Mouse (Mus musculus) limb, embryonic 12.5 days (tissue): ENCODE measurements around the gene Fgfr2. TPM values are rescaled to one million over a fixed set of nuclear protein-coding genes. Genes with fewer than 3 reads are reported as not detected.
"Not testable (repeated sequence)": the region's sequence is repeated elsewhere in the genome, so short reads cannot be mapped to it uniquely, and the experiment has no call there.

Experiments
- ATAC-seq: fragments of 200-750 bp; cut with Nextera tagmentation; 2 replicates; pipeline ENCODE4 v1.8.0; 2017; ENCODE audit warnings: low read depth, moderate TSS enrichment; ENCODE audit not compliant: insufficient number of reproducible peaks, insufficient read depth, low FRiP score, low TSS enrichment
- H3K27ac ChIP-seq: fragments of 300-500 bp; sonication (generic); 2 replicates; pipeline ENCODE4 v1.5.1; 2016; ENCODE audit warnings: mild to moderate bottlenecking, moderate library complexity
- H3K27me3 ChIP-seq: fragments of 300-500 bp; sonication (generic); 2 replicates; pipeline ENCODE4 v1.6.1; 2016; ENCODE audit warnings: mild to moderate bottlenecking, moderate library complexity
- H3K36me3 ChIP-seq: fragments of 300-500 bp; sonication (generic); 2 replicates; pipeline ENCODE4 v1.6.1; 2016; ENCODE audit warnings: mild to moderate bottlenecking, moderate library complexity
- H3K4me1 ChIP-seq: fragments of 300-500 bp; sonication (generic); replicated peaks from 2 replicates; pipeline ENCODE4 v1.6.1; 2016
- H3K4me2 ChIP-seq: fragments of 300-500 bp; sonication (generic); 2 replicates; pipeline ENCODE4 v1.6.1; 2016; ENCODE audit warnings: mild to moderate bottlenecking, moderate library complexity
- H3K4me3 ChIP-seq: fragments of 300-500 bp; sonication (generic); replicated peaks from 2 replicates; pipeline ENCODE4 v1.5.1; 2016; ENCODE audit warnings: mild to moderate bottlenecking
- H3K9ac ChIP-seq: fragments of 300-500 bp; sonication (generic); replicated peaks from 2 replicates; pipeline ENCODE4 v1.6.1; 2016; ENCODE audit warnings: mild to moderate bottlenecking, moderate library complexity
- H3K9me3 ChIP-seq: fragments of 300-500 bp; sonication (generic); 2 replicates; pipeline ENCODE4 v1.6.1; 2016; ENCODE audit warnings: mild to moderate bottlenecking, moderate library complexity
- WGBS: fragments of 180-500 bp; shearing (Covaris S2); methylation state at CpG from one replicate; pipeline ENCODE4 v1.1.7; 2016; 5-methylcytosine and 5-hydroxymethylcytosine counted together
- polyA plus RNA-seq: library from polyadenylated mRNA; unstranded; fragments of >200 nt; fragmentation: Nextera tagmentation; extraction: Ambion mirVana; gene quantifications from 2 replicates; pipeline ENCODE4 v1.2.1, GENCODE M21; 2016

The Fgfr2 gene
- polyA plus RNA-seq, 1 experiment from 2014 or later: 112 TPM

DNA sequence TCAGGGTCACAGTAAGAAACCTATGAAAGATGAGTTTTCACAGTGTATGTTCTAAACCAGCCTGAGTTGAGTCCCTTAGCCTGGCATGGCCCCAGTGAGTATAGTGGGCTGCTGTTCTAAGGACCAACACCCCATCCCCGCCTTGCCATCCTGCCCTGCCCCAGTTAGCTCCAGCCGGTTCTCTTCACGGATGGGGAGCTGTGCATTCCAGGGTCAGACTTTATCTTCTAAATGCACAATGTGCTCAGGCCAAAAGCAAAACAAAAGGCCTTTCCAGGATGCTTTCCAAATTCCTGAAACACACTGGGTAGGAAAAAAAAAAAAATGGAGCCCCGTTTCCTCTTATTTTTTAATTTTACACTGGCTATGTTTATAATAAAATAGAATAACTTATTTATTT, 23.9 kb downstream of the Fgfr2 start:
- Histone ChIP-seq H3K9me3 (no peaks in the 10 kb centered on the region), H3K4me1 (peaks cover 36% of the 10 kb centered on the region), H3K27ac (no peak overlapping the region), H3K4me3 (no peak overlapping the region), H3K36me3 (peaks cover 27% of the 10 kb centered on the region), H3K4me2 (no peak overlapping the region), H3K27me3 (no peaks in the 10 kb centered on the region), H3K9ac (no peak overlapping the region)
- WGBS: 85% methylated on average over 4 of the region's 4 CpGs
- no peak for ATAC-seq

DNA sequence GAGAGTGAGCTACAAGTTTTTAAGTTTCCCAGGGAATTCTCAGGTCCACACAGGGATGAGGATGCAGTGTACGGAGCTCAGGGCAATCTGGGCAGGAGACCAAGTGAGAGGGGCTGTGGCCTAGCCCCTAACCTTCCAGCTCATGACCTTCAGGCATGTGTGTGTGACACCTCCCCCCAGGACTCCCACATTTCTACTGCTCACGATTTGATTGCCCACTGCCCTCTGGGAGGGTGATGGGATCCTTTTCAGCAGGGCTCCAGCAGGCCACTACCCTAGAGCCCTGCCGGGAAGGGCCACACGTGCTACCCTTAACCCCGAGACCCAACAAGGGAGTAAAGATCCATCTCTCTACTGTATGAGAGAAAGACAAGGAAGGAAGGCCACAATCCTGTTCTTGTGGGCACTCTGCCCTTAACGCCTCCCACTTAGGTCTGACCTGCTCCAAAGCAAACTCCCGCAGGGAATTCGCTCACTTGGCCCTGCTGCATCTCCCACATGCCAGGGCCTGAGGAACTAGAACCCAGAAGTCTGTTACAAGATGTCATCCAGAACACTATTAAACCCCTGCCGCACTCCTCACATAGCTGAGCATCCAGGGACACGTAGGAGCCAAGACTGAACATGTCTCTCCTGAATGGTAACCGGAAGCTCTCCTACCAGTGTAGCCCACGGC, 24.9 kb downstream of the Fgfr2 start:
- H3K36me3 ChIP-seq: peaks cover 27% of the 10 kb centered on the region
- H3K27me3 ChIP-seq: no peaks in the 10 kb centered on the region
- H3K4me3 ChIP-seq: no peak overlapping the region
- H3K4me2 ChIP-seq: no peak overlapping the region
- H3K4me1 ChIP-seq: peaks cover 45% of the 10 kb centered on the region
- H3K9ac ChIP-seq: no peak overlapping the region
- no peak for ATAC-seq
- 85% methylated on average over 12 of the region's 12 CpGs for WGBS
- no peak overlapping the region for H3K27ac ChIP-seq
- no peaks in the 10 kb centered on the region for H3K9me3 ChIP-seq

DNA sequence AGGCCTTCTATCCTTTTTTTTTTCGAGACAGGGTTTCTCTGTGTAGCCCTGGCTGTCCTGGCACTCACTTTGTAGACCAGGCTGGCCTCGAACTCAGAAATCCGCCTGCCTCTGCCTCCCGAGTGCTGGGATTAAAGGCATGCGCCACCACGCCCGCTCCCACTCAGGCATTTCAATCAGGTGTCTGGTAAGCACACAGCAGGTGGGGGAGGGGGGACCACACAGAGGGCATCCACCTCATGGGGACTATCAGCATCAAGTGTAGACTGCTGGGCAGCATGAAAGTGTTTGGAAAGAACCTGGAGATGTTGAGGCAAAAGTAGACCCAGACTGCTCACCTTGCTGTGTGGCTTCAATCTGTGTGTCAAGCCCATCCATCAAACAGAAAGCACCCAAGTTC, 27.5 kb downstream of the Fgfr2 start:
- not testable (repeated sequence) for H3K9ac ChIP-seq, H3K4me3 ChIP-seq, H3K9me3 ChIP-seq, H3K27me3 ChIP-seq, ATAC-seq, H3K4me2 ChIP-seq, H3K27ac ChIP-seq
- peaks cover 23% of the 10 kb centered on the region for H3K36me3 ChIP-seq
- peaks cover 44% of the 10 kb centered on the region for H3K4me1 ChIP-seq
- WGBS: 91% methylated on average over 7 of the region's 7 CpGs

- no peak overlapping the region for H3K4me2 ChIP-seq
- H3K9ac ChIP-seq: no peak overlapping the region
- peaks cover 23% of the 10 kb centered on the region for H3K36me3 ChIP-seq
- WGBS: 76% methylated on average over 9 of the region's 9 CpGs
- H3K27me3 ChIP-seq: no peaks in the 10 kb centered on the region
- H3K4me1 ChIP-seq: peaks cover 39% of the 10 kb centered on the region
- H3K27ac ChIP-seq: peak overlapping the region; percentile 45
- no peaks in the 10 kb centered on the region for H3K9me3 ChIP-seq
- ATAC-seq: no peak
- H3K4me3 ChIP-seq: no peak overlapping the region
Observed at GRCm38 (mm10) chr7:133094711-133095495, 28.2 kb downstream of the Fgfr2 start.

- Histone ChIP-seq H3K4me1 (peaks cover 44% of the 10 kb centered on the region), H3K27ac (peak overlapping the region; percentile 45), H3K27me3 (no peaks in the 10 kb centered on the region), H3K36me3 (peaks cover 21% of the 10 kb centered on the region), H3K9me3 (no peaks in the 10 kb centered on the region), H3K4me2 (no peak overlapping the region), H3K4me3 (no peak overlapping the region), H3K9ac (no peak overlapping the region)
- WGBS: 33% methylated on average over 3 of the region's 3 CpGs
- no peak for ATAC-seq
Observed at GRCm38 (mm10) chr7:133094161-133094560, 29.0 kb downstream of the Fgfr2 start.

DNA sequence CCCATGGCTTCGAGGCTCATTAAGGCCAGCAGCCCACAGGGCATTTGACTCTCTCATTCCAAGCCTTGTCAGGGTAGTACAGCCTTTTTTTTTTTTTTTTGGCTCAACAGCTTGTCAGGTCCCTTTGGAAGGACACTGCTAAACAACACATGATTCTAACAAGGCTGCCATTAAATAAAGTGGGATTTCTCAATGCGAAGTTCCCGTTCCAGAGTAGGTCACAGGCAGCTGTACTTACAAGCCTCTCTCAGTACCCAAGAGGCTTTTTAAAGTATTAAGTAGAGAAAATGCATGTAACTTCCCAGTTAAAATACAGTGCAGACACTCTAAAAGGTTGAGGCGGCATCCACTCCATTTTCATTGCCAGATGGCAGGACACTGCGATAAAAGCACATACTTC, 29.4 kb downstream of the Fgfr2 start:
- Histone ChIP-seq H3K9ac (no peak overlapping the region), H3K9me3 (no peaks in the 10 kb centered on the region), H3K4me1 (peaks cover 44% of the 10 kb centered on the region), H3K27ac (0 out of 2 replicates have a peak overlapping the region, but pooled peaks have one; percentile 7), H3K4me3 (no peak overlapping the region), H3K4me2 (no peak overlapping the region), H3K36me3 (peaks cover 17% of the 10 kb centered on the region), H3K27me3 (no peaks in the 10 kb centered on the region)
- ATAC-seq: no peak
- 51% methylated on average over 5 of the region's 5 CpGs for WGBS

GRCm38 (mm10) chr7:133090641-133091040, 32.5 kb downstream of the Fgfr2 start:
- H3K4me2 ChIP-seq: no peak overlapping the region
- peaks cover 2% of the 10 kb centered on the region; the same call in 1 of the 2 replicates for H3K36me3 ChIP-seq
- no peaks in the 10 kb centered on the region for H3K27me3 ChIP-seq
- no peak overlapping the region for H3K4me3 ChIP-seq
- no peaks in the 10 kb centered on the region for H3K9me3 ChIP-seq
- WGBS: 90% methylated on average over 4 of the region's 4 CpGs
- no peak overlapping the region for H3K27ac ChIP-seq
- no peak overlapping the region for H3K9ac ChIP-seq
- peaks cover 41% of the 10 kb centered on the region for H3K4me1 ChIP-seq
- ATAC-seq: no peak

- no peak overlapping the region for H3K27ac ChIP-seq
- H3K4me2 ChIP-seq: no peak overlapping the region
- no peaks in the 10 kb centered on the region for H3K27me3 ChIP-seq
- no peak for ATAC-seq
- H3K4me3 ChIP-seq: no peak overlapping the region
- peaks cover under 1% of the 10 kb centered on the region; the same call in 1 of the 2 replicates for H3K36me3 ChIP-seq
- 91% methylated on average over 11 of the region's 11 CpGs for WGBS
- H3K9ac ChIP-seq: no peak overlapping the region
- peaks cover 36% of the 10 kb centered on the region for H3K4me1 ChIP-seq
- H3K9me3 ChIP-seq: no peaks in the 10 kb centered on the region
Observed at GRCm38 (mm10) chr7:133089621-133090260, 33.4 kb downstream of the Fgfr2 start.

DNA sequence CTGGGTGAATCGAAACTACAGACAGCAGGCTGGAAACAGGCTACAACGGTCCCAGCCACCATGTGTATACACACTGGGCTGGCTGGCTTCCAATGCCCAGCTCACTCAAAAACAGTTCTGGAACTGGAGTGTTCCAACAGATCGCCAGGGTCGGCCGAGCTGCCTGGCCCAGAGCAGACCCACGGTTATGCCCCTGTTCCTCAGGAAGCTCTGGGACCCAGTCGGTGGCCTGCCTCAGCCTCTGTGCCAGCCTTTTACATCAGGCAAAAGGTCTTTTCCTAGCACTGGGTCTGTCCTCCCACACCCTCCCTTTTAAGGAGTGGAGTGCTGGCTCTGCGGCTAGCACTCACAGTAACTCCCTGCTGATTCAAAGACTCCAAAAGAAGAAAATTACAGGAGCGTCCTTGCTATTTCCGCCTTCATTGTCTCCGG, 34.3 kb downstream of the Fgfr2 start:
- Histone ChIP-seq H3K4me3 (no peak overlapping the region), H3K4me2 (no peak overlapping the region), H3K9me3 (no peaks in the 10 kb centered on the region), H3K27ac (peak overlapping the region; percentile 45; the same call in 1 of the 2 replicates), H3K27me3 (no peaks in the 10 kb centered on the region), H3K36me3 (peaks cover 7% of the 10 kb centered on the region; the same call in 1 of the 2 replicates), H3K4me1 (peaks cover 27% of the 10 kb centered on the region), H3K9ac (no peak overlapping the region)
- ATAC-seq: no peak
- 68% methylated on average over 11 of the region's 11 CpGs for WGBS

- WGBS: 65% methylated on average over 4 of the region's 4 CpGs
- H3K4me1 ChIP-seq: peaks cover 22% of the 10 kb centered on the region
- no peak overlapping the region for H3K9ac ChIP-seq
- no peaks in the 10 kb centered on the region for H3K9me3 ChIP-seq
- H3K27me3 ChIP-seq: no peaks in the 10 kb centered on the region
- H3K36me3 ChIP-seq: peaks cover 7% of the 10 kb centered on the region; the same call in 1 of the 2 replicates
- H3K4me3 ChIP-seq: no peak overlapping the region
- no peak for ATAC-seq
- no peak overlapping the region for H3K4me2 ChIP-seq
- peak overlapping the region; percentile 45; the same call in 1 of the 2 replicates for H3K27ac ChIP-seq
Observed at GRCm38 (mm10) chr7:133088411-133088810, 34.7 kb downstream of the Fgfr2 start.

DNA sequence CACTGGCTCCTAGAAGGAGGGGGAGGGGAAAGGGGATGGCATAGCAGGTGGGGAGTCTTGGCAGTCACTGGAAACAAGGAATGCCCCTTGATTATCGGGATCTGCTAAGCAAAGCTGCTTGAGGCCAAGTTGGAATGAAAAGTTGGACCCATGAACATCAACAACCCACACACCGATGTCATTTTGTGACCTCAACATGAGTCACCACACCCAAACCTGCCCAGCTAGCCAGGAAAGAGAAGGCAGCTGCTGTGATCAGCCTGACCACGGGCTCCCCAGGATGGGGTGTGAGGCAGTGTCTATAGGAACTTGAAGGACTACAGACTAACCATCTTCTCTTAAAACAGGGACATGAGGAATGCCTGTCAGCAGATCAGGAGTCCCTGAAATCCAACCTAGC, 37.7 kb downstream of the Fgfr2 start:
- H3K4me2 ChIP-seq: no peak overlapping the region
- H3K4me1 ChIP-seq: peaks cover 26% of the 10 kb centered on the region
- H3K4me3 ChIP-seq: no peak overlapping the region
- H3K27me3 ChIP-seq: no peaks in the 10 kb centered on the region
- peaks cover 22% of the 10 kb centered on the region for H3K36me3 ChIP-seq
- 90% methylated on average over 3 of the region's 3 CpGs for WGBS
- H3K9ac ChIP-seq: no peak overlapping the region
- no peaks in the 10 kb centered on the region for H3K9me3 ChIP-seq
- no peak overlapping the region for H3K27ac ChIP-seq
- ATAC-seq: no peak
